ENCODE assay signal across 8 mouse cellular contexts in genomic region chr2:46443686-46444180, GRCm38 (mm10).
DNase-seq lines count a peak whose midpoint lies in the region; ATAC-seq and TF ChIP-seq lines count a peak whose summit lies in the region.

No protein-coding gene starts in this region.

- no peak overlapping the region for H3K27ac ChIP-seq in forebrain, embryonic 16.5 days (ENCODE audit: low read length)
- peak overlapping the region; percentile 94 for H3K27ac ChIP-seq in lung, embryonic 14.5 days (ENCODE audit: low read depth)
- H3K27ac ChIP-seq in neural tube, embryonic 15.5 days (replicated peaks), result peak overlapping the region; percentile 62

- WGBS in forebrain, embryonic 16.5 days, result 12% methylated on average over 5 of the region's 5 CpGs
- WGBS in large intestine, adult 2 months, result 3% methylated on average over 5 of the region's 5 CpGs
- 4% methylated on average over 5 of the region's 5 CpGs for WGBS in lung, embryonic 14.5 days
- 24% methylated on average over 5 of the region's 5 CpGs for WGBS in neural tube, embryonic 15.5 days

- H3K4me3 ChIP-seq in forebrain, embryonic 16.5 days (replicated peaks; ENCODE audit: low read length), result no peak overlapping the region
- H3K4me3 ChIP-seq in lung, embryonic 14.5 days (ENCODE audit: low read depth, low read length), result no peak overlapping the region
- no peak overlapping the region for H3K4me3 ChIP-seq in neural tube, embryonic 15.5 days (replicated peaks)

- peak; percentile 4 for DNase-seq in cerebellum, adult 9-10 months
- DNase-seq in cerebellum, postnatal 4 days (ENCODE audit: low spot score in 2 of 2), result no peak
- peak; percentile 51 for DNase-seq in adrenal gland, postnatal 10 days
- peak; percentile 40 to 64 for DNase-seq in heart, postnatal 36 days
- DNase-seq in large intestine, adult 2 months (ENCODE audit: low read depth, low spot score), result peak; percentile 46
- DNase-seq in lung, embryonic 14.5 days, result peak; percentile 88

- no peaks in the 10 kb centered on the region for H3K27me3 ChIP-seq in forebrain, embryonic 16.5 days (replicated peaks; ENCODE audit: control insufficient read depth, insufficient read depth, low read length)
- H3K27me3 ChIP-seq in lung, embryonic 14.5 days (ENCODE audit: insufficient read depth, low read length), result no peaks in the 10 kb centered on the region
- no peaks in the 10 kb centered on the region for H3K27me3 ChIP-seq in neural tube, embryonic 15.5 days (replicated peaks)

- H3K9ac ChIP-seq in forebrain, embryonic 16.5 days (replicated peaks; ENCODE audit: low read depth, low read length), result no peak overlapping the region; the same call in 1 of the 2 replicates
- H3K9ac ChIP-seq in lung, embryonic 14.5 days, result no peak overlapping the region; the same call in 1 of the 2 replicates
- no peak overlapping the region for H3K9ac ChIP-seq in neural tube, embryonic 15.5 days (replicated peaks)

- peak; percentile 82 for ATAC-seq in forebrain, embryonic 16.5 days
- ATAC-seq in lung, embryonic 14.5 days (ENCODE audit: insufficient read depth), result peak; percentile 88
- ATAC-seq in neural tube, embryonic 15.5 days (ENCODE audit: low FRiP score), result peak; percentile 77

- H3K4me2 ChIP-seq in forebrain, embryonic 16.5 days (ENCODE audit: low read length), result peak overlapping the region; percentile 4; the same call in 1 of the 2 replicates
- peak overlapping the region; percentile 48 for H3K4me2 ChIP-seq in lung, embryonic 14.5 days
- H3K4me2 ChIP-seq in neural tube, embryonic 15.5 days, result peak overlapping the region; percentile 36

- H3K4me1 ChIP-seq in forebrain, embryonic 16.5 days (replicated peaks; ENCODE audit: control insufficient read depth, insufficient read depth, low read length), result peaks cover 6% of the 10 kb centered on the region
- peaks cover 26% of the 10 kb centered on the region for H3K4me1 ChIP-seq in lung, embryonic 14.5 days (ENCODE audit: insufficient read depth)
- peaks cover 9% of the 10 kb centered on the region for H3K4me1 ChIP-seq in neural tube, embryonic 15.5 days

- no peaks in the 10 kb centered on the region for H3K9me3 ChIP-seq in forebrain, embryonic 16.5 days (ENCODE audit: control insufficient read depth, low read length)
- H3K9me3 ChIP-seq in lung, embryonic 14.5 days (ENCODE audit: low read depth, low read length), result no peaks in the 10 kb centered on the region
- H3K9me3 ChIP-seq in neural tube, embryonic 15.5 days (replicated peaks), result no peaks in the 10 kb centered on the region

- intact Hi-C loops in heart, postnatal 36 days (cut with DNase I), result loop anchor here (5.0 to 10.0 kb wide), 4 partner anchors 866 to 1869 kb away; partner anchors contain the start of gene Gtdc1

- H3K36me3 ChIP-seq in forebrain, embryonic 16.5 days (ENCODE audit: control insufficient read depth, insufficient read depth), result no peaks in the 10 kb centered on the region
- H3K36me3 ChIP-seq in lung, embryonic 14.5 days (ENCODE audit: insufficient read depth), result no peaks in the 10 kb centered on the region
- no peaks in the 10 kb centered on the region for H3K36me3 ChIP-seq in neural tube, embryonic 15.5 days

- peak; percentile 85 for TF ChIP-seq CTCF in lung, embryonic 14.5 days (IDR thresholded peaks at IDR 0.05; ENCODE audit: low read depth)

Comparison
In these comparisons a context has a peak if more than half of its experiments do, and no peak if none do; other contexts are left out.
1. DNase-seq: peak in cerebellum, adult 9-10 months (single experiment), adrenal gland, postnatal 10 days (single experiment), heart, postnatal 36 days (2 of 2), large intestine, adult 2 months (single experiment) and lung, embryonic 14.5 days (single experiment); none in cerebellum, postnatal 4 days (0 of 2).
2. Peak in every context shown above with its lines, with median percentiles within 50 percentile points of each other: ATAC-seq and H3K4me2 ChIP-seq.